Mouse (Mus musculus) intestine, postnatal 0 days (tissue): ENCODE data around the gene Ccser2. TPM values are rescaled to one million over a fixed set of nuclear protein-coding genes. Genes with fewer than 3 reads are reported as not detected.
"Not testable (repeated sequence)": the region's sequence is repeated elsewhere in the genome, so short reads cannot be mapped to it uniquely, and the experiment has no call there.

ENCODE experiments used
- ATAC-seq: fragments of 200-750 bp; cut with Nextera tagmentation; 2 replicates; pipeline ENCODE4 v1.8.0; 2017; ENCODE audit warnings: mild to moderate bottlenecking, moderate TSS enrichment, moderate library complexity
- H3K27ac ChIP-seq: fragments of 300-500 bp; sonication (generic); 2 replicates; pipeline ENCODE4 v1.5.1; 2014; ENCODE audit warnings: mild to moderate bottlenecking, low read depth, low read length, moderate library complexity
- H3K27me3 ChIP-seq: fragments of 300-500 bp; sonication (generic); replicated peaks from 2 replicates; pipeline ENCODE4 v1.6.1; 2014; ENCODE audit warnings: low read length, mixed read lengths; ENCODE audit not compliant: control insufficient read depth, insufficient read depth
- H3K36me3 ChIP-seq: fragments of 300-500 bp; sonication (generic); 2 replicates; pipeline ENCODE4 v1.6.1; 2014; ENCODE audit warnings: mild to moderate bottlenecking, moderate library complexity; ENCODE audit not compliant: control insufficient read depth, insufficient read depth
- H3K4me1 ChIP-seq: fragments of 300-500 bp; sonication (generic); replicated peaks from 2 replicates; pipeline ENCODE4 v1.6.1; 2014; ENCODE audit warnings: antibody characterized with exemption, low read length, mixed read lengths; ENCODE audit not compliant: control insufficient read depth, insufficient read depth
- H3K4me2 ChIP-seq: fragments of 300-500 bp; sonication (generic); replicated peaks from 2 replicates; pipeline ENCODE4 v1.6.1; 2014; ENCODE audit warnings: low read depth, mild to moderate bottlenecking, moderate library complexity
- H3K4me3 ChIP-seq: fragments of 300-500 bp; sonication (generic); 2 replicates; pipeline ENCODE4 v1.5.1; 2014; ENCODE audit warnings: low read depth, low read length
- H3K9ac ChIP-seq: fragments of 300-500 bp; sonication (generic); 2 replicates; pipeline ENCODE4 v1.6.1; 2014; ENCODE audit warnings: mild to moderate bottlenecking, low read depth, low read length
- H3K9me3 ChIP-seq: fragments of 300-500 bp; sonication (generic); 2 replicates; pipeline ENCODE4 v1.6.1; 2016; ENCODE audit warnings: mixed run types; ENCODE audit not compliant: control insufficient read depth
- CTCF ChIP-seq: sonication (generic); IDR thresholded peaks from 2 replicates; pipeline ENCODE4 v1.5.1; 2016; ENCODE audit warnings: low read depth, mild to moderate bottlenecking, control low read depth, antibody characterized with exemption, moderate library complexity
- whole genome bisulfite sequencing: fragments of 180-500 bp; shearing (Covaris S2); extraction: QIAGEN DNeasy Blood & Tissue Kit; methylation state at CpG from one replicate; pipeline ENCODE4 v1.1.7; 2014; 5-methylcytosine and 5-hydroxymethylcytosine counted together
- polyA plus RNA-seq: library from polyadenylated mRNA; unstranded; fragments of >200 nt; fragmentation: Nextera tagmentation; extraction: Ambion mirVana; gene quantifications from 2 replicates; pipeline ENCODE4 v1.2.1, GENCODE M21; 2015

Gene Ccser2
- polyA plus RNA-seq, 1 experiment from 2014 or later, result 81.8 TPM

DNA sequence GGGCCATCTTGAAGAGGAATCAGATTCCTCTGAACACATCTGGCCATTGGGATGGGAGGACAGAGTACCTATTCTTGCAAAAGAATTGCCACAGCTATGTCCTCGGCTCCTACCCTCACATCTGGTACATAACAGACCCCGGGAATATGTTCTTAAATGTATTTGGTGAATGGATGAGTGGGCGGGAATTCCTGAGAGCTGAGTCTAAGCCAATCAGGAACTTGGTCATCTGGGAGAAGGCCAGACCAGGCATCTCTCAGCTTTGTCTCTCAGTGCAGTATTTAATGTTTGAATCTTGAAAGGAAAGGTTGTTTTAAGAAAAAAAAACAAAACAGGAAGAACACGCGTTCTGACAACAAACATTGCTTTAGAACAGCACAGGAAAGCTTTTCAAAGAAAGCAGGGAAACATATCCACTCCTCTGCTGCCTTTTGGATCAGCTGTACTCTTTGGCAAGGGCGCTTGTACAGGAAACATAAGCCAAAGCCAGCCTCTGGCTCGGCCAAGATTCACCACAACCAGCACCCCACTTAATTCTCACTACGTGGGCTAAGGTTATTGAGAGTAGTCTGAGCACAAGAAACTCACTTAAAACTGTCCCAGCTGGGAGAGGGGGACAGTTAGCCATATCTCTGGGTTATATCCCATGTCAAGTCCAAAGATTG, 35.0 kb upstream of the Ccser2 start:
- Histone ChIP-seq H3K27me3 (no peaks in the 10 kb centered on the region), H3K4me3 (no peak overlapping the region), H3K9ac (no peak overlapping the region), H3K36me3 (no peaks in the 10 kb centered on the region), H3K4me1 (no peaks in the 10 kb centered on the region), H3K27ac (no peak overlapping the region), H3K9me3 (no peaks in the 10 kb centered on the region), H3K4me2 (no peak overlapping the region)
- WGBS, result 79% methylated on average over 8 of the region's 8 CpGs
- no peak for ATAC-seq
- no peak for TF ChIP-seq CTCF

DNA sequence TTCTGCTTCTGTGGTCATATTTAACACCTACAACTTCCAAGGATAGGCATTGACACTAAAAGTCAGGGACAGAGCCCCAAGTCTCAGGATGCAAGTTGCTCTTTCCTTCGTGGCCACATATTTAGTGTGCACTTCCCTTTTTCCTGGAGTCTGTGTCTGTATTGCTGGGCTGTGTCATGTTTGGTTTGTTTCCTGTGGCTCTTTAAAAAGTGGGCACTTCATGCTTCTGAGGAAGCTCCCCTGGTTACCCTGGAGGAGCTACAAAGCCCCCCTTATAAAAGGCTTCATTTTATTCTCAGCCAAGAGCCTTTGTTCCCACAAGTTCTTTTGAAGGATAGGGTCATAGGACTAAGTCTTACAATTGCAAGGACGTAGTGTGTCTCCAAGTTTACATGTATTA, 34.3 kb upstream of the Ccser2 start:
- H3K4me1 ChIP-seq, result no peaks in the 10 kb centered on the region
- no peak overlapping the region for H3K4me3 ChIP-seq
- 73% methylated on average over 2 of the region's 2 CpGs for WGBS
- H3K9ac ChIP-seq, result no peak overlapping the region
- no peak for TF ChIP-seq CTCF
- H3K9me3 ChIP-seq, result no peaks in the 10 kb centered on the region
- ATAC-seq, result no peak
- no peak overlapping the region for H3K27ac ChIP-seq
- no peaks in the 10 kb centered on the region for H3K36me3 ChIP-seq
- H3K4me2 ChIP-seq, result no peak overlapping the region
- H3K27me3 ChIP-seq, result no peaks in the 10 kb centered on the region

DNA sequence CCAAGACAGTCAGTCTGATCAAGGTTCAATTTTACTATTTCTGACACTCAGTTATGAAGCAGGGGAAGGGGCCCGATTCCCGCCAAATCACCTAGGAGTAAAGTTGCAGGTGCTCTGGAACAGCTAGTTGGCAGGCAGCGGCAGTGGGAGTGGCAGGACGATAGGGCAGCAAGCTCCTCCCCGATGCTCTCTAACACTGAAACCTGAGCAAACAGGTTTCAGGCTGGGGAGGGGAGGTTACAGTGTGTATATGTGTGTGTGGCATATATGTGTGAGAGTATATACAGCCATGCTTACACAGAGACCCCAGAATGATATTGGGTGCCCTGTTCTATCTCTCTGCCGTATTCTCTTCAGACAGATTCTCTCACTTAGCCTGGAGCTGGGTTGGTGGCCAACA, 32.2 kb upstream of the Ccser2 start:
- ATAC-seq, result not testable (repeated sequence)

DNA sequence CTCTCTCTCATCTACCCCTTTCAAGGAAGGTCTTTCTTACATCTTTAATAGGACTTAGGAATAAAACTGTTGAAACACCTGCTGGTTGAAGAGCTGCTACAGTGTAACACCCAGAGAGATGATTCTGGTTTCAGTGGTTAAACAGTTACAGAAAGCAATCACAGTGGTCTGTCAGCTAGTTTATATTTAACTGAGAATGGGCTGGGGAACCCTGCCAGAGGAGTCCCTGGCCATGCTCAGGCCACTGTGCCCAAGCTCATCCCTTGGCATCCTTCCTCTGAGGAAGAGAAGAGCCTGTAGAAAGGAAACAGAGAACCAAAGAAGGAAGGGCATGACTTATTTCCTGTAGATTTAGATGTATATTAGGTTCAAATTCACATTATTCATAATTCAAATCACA, 21.2 kb upstream of the Ccser2 start:
- no peak overlapping the region for H3K4me2 ChIP-seq
- no peaks in the 10 kb centered on the region for H3K27me3 ChIP-seq
- ATAC-seq, result no peak
- no peak for TF ChIP-seq CTCF
- no peaks in the 10 kb centered on the region for H3K36me3 ChIP-seq
- H3K9me3 ChIP-seq, result no peaks in the 10 kb centered on the region
- no peak overlapping the region for H3K27ac ChIP-seq
- H3K4me3 ChIP-seq, result no peak overlapping the region
- H3K9ac ChIP-seq, result no peak overlapping the region
- no peaks in the 10 kb centered on the region; the same call in 1 of the 2 replicates for H3K4me1 ChIP-seq

More for the DNA sequence above, 32.2 kb upstream of the Ccser2 start:
- not testable (repeated sequence) for H3K9ac ChIP-seq, H3K4me3 ChIP-seq, H3K36me3 ChIP-seq, H3K9me3 ChIP-seq, H3K4me2 ChIP-seq, H3K4me1 ChIP-seq, H3K27me3 ChIP-seq, H3K27ac ChIP-seq
- 53% methylated on average over 6 of the region's 6 CpGs for WGBS

DNA sequence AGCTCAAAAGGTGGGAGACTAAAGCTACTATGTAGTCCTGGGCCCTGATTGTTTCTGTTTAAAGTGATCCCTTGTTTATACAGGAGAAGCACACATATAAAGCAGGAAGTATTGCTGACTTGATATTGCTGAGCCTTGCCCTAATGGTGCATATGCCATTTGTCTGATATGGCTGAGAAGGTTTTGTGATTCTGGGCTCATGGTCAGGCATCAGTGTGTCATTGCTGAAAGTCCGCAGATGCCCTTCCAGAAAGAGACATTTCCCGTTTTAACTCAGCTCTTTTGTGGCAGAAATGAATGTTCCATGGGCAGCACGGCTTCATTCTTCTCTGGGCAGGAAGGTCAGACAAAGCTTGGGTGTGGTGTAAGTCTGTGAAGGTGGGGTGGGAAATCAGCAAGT, 17.1 kb upstream of the Ccser2 start:
- Histone ChIP-seq H3K36me3 (no peaks in the 10 kb centered on the region), H3K9me3 (no peaks in the 10 kb centered on the region), H3K4me2 (no peak overlapping the region), H3K9ac (no peak overlapping the region), H3K4me1 (no peaks in the 10 kb centered on the region; the same call in 1 of the 2 replicates), H3K4me3 (no peak overlapping the region), H3K27ac (no peak overlapping the region), H3K27me3 (no peaks in the 10 kb centered on the region)
- WGBS, result 85% methylated on average over 3 of the region's 3 CpGs
- no peak for TF ChIP-seq CTCF
- ATAC-seq, result no peak

DNA sequence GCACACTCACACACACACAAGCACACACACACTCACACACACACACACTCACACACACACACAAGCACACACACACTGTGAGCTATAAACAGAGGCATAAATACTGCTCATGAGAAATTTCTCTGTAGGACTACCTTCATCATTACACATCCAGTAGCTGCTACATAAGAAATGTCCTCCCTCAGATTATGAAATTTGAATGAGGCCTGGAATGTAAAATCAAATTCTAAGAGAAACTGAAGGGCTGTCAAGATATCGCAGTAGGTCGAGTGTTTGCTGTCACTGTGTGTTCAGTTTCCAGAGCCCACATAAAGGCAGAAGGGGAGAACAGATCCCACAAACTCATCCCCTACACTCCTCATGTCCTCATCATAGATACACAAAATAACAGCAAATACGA, 6.4 kb upstream of the Ccser2 start:
- Histone ChIP-seq H3K9ac (no peak overlapping the region), H3K4me1 (no peaks in the 10 kb centered on the region), H3K9me3 (no peaks in the 10 kb centered on the region), H3K27me3 (no peaks in the 10 kb centered on the region), H3K4me2 (no peak overlapping the region), H3K36me3 (no peaks in the 10 kb centered on the region), H3K4me3 (no peak overlapping the region), H3K27ac (no peak overlapping the region)
- no peak for ATAC-seq
- no peak for TF ChIP-seq CTCF
- WGBS, result 81% methylated on average over 3 of the region's 3 CpGs

DNA sequence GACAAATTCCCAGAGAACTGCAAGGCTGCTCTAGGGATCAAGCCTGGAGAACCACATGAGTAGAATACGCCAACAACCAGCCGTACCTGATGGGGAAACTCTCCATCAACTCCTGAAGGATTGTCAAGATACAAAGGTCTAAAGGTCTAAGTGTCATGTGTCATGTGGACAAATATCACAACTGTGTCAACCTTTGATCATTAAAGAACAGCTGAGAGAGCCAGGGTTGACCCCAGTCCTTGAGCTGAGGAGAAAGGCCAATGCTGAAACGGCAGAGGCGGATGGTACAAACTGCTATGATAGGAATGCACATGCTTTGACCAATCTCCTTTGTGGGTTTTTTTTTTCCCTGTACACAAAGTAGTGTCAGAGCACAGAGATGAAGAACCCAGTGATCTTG, 2.6 kb upstream of the Ccser2 start:
- WGBS, result 51% methylated on average over 4 of the region's 4 CpGs
- no peak overlapping the region for H3K9ac ChIP-seq
- no peak overlapping the region for H3K4me2 ChIP-seq
- no peak for TF ChIP-seq CTCF
- H3K4me1 ChIP-seq, result no peaks in the 10 kb centered on the region
- H3K27me3 ChIP-seq, result no peaks in the 10 kb centered on the region
- no peaks in the 10 kb centered on the region for H3K36me3 ChIP-seq
- H3K4me3 ChIP-seq, result no peak overlapping the region
- H3K27ac ChIP-seq, result peak overlapping the region; percentile 76
- ATAC-seq, result peak; percentile 62
- H3K9me3 ChIP-seq, result no peaks in the 10 kb centered on the region
